Mouse (Mus musculus) hindbrain, postnatal 0 days (tissue): ENCODE results near the gene Zfp697. TPM values are rescaled to one million over a fixed set of nuclear protein-coding genes. Genes with fewer than 3 reads are reported as not detected.
"Not testable (repeated sequence)": the region's sequence is repeated elsewhere in the genome, so short reads cannot be mapped to it uniquely, and the experiment has no call there.

Experiments used
- ATAC-seq: fragments of 200-750 bp; cut with Nextera tagmentation; 2 replicates; pipeline ENCODE4 v1.8.0; 2017; ENCODE audit warnings: mild to moderate bottlenecking, moderate TSS enrichment, moderate library complexity
- DNase-seq: peaks from one replicate; pipeline ENCODE4 v3.0.0-alpha.2; 2015; ENCODE audit warnings: low spot score
- H3K27ac ChIP-seq: fragments of 300-500 bp; sonication (generic); 2 replicates; pipeline ENCODE4 v1.5.1; 2014; ENCODE audit warnings: mild to moderate bottlenecking
- H3K27me3 ChIP-seq: fragments of 300-500 bp; sonication (generic); 2 replicates; pipeline ENCODE4 v1.6.1; 2014; ENCODE audit warnings: low read length, mixed read lengths; ENCODE audit not compliant: insufficient read depth
- H3K36me3 ChIP-seq: fragments of 300-500 bp; sonication (generic); 2 replicates; pipeline ENCODE4 v1.6.1; 2014; ENCODE audit warnings: low read length, mixed read lengths; ENCODE audit not compliant: insufficient read depth
- H3K4me1 ChIP-seq: fragments of 300-500 bp; sonication (generic); 2 replicates; pipeline ENCODE4 v1.6.1; 2014; ENCODE audit warnings: antibody characterized with exemption, low read length, mixed read lengths; ENCODE audit not compliant: insufficient read depth
- H3K4me2 ChIP-seq: fragments of 300-500 bp; sonication (generic); 2 replicates; pipeline ENCODE4 v1.6.1; 2014; ENCODE audit warnings: low read depth, mild to moderate bottlenecking, low read length, moderate library complexity, mixed read lengths
- H3K4me3 ChIP-seq: fragments of 300-500 bp; sonication (generic); 2 replicates; pipeline ENCODE4 v1.5.1; 2014; ENCODE audit warnings: low read length
- H3K9ac ChIP-seq: fragments of 300-500 bp; sonication (generic); replicated peaks from 2 replicates; pipeline ENCODE4 v1.6.1; 2014; ENCODE audit warnings: mild to moderate bottlenecking, low read length, moderate library complexity, mixed read lengths
- H3K9me3 ChIP-seq: fragments of 300-500 bp; sonication (generic); 2 replicates; pipeline ENCODE4 v1.6.1; 2016; ENCODE audit warnings: low read length, mixed read lengths
- WGBS: fragments of 180-500 bp; shearing (Covaris S2); extraction: QIAGEN DNeasy Blood & Tissue Kit; methylation state at CpG from one replicate; pipeline ENCODE4 v1.1.7; 2014; 5-methylcytosine and 5-hydroxymethylcytosine counted together
- polyA plus RNA-seq: library from polyadenylated mRNA; unstranded; fragments of >200 nt; fragmentation: Nextera tagmentation; extraction: Ambion mirVana; gene quantifications from 2 replicates; pipeline ENCODE4 v1.2.1, GENCODE M21; 2015
- total RNA-seq: library from RNA; depleted of rRNA; stranded (reverse); fragments of >200 nt; gene quantifications from 2 replicates; pipeline ENCODE4 v1.2.3, GENCODE M21; 2014

Gene Zfp697
- total and polyA plus RNA-seq, 2 experiments from 2014 or later, result 15.3 to 29.6 TPM

DNA sequence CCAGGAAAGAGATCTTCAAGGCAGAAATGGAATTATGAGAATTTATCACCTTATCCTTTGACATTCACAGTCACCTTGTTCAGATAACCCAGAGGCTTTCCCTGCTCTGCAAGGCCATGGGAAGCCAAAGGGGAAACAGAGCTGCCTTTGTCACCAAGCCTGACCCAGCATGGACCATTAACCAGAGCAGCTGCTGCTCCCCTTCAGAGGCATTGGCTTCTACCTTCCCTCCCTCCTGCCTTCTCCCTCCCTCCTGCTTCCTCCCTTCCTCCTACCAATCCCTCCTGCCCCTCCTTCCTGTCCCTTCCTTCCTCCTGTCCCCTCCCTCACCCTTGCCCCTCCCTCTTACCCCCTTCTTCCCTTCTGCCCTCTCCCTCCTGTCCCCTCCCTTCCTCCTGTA, 111.9 kb downstream of the Zfp697 start:
- not testable (repeated sequence) for H3K4me2 ChIP-seq, DNase-seq, ATAC-seq, H3K36me3 ChIP-seq, H3K9me3 ChIP-seq, H3K4me3 ChIP-seq, H3K27me3 ChIP-seq, H3K27ac ChIP-seq, H3K9ac ChIP-seq, H3K4me1 ChIP-seq

DNA sequence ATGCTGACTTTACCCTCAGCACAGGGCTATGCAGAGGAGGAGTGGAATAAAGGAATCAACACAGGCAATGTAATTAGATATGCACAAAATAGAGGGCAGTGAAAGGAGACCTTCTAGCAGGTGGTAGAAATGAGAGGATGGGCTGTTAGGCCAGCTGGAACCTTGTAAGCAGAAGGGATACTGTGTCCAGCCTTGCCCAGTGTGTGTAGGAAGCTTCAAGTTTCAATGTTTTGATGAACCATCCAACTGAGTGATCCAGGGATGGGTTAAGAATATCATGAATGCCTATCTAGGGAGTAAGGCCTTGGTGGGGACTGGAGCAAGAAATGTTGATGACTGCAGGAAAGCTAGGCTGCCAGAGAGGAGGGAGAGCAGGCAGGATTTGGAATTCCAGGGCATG, 112.8 kb downstream of the Zfp697 start:
- not testable (repeated sequence) for H3K27me3 ChIP-seq, H3K27ac ChIP-seq, H3K4me2 ChIP-seq, H3K4me1 ChIP-seq, H3K4me3 ChIP-seq, ATAC-seq, H3K9me3 ChIP-seq, H3K36me3 ChIP-seq, H3K9ac ChIP-seq, DNase-seq

DNA sequence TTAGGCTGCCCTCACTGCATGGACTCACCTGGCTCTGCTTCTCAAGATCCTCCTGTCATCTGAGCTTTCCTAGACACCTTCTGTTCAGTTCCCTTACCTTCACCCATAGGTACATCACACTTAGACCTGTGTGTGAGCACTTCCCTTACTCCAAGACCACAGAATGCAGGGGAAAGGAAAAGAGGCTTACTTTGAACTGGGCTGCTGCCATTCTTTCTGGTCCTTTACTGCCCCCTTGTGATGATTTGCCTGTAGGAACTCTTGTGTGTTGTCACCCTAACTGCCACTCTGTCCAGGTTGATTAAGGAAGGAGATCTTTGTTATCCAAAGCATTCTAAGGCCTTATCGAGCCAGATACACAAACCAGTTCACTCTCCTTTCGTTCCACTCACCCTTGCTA, 114.5 kb downstream of the Zfp697 start:
- not testable (repeated sequence) for H3K9ac ChIP-seq, H3K4me3 ChIP-seq, DNase-seq, H3K27ac ChIP-seq, H3K4me1 ChIP-seq, H3K4me2 ChIP-seq, H3K27me3 ChIP-seq, H3K9me3 ChIP-seq, H3K36me3 ChIP-seq
- peak; percentile 72; the same call in 1 of the 2 replicates for ATAC-seq
- WGBS, result no CpG with 5 or more reads among the region's 2 CpGs

DNA sequence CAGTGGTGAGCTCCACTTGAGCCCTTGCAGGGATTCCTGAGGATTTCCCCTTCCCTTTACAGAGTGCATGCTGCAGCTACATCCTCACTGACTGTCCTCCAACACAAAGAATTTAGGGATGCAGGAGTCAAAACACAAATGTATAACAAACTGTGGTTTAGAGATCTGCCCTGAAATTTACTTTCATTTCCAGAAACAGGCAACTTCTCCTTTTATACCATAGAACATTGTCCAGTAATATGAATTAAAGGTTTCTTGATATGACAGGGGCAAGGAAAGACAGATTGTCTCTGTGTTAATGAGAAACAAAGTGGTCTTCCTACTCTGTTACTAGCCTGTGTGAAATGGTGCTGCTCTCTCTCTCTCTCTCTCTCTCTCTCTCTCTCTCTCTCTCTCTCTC, 115.1 kb downstream of the Zfp697 start:
- not testable (repeated sequence) for ATAC-seq, H3K4me3 ChIP-seq, H3K4me2 ChIP-seq, H3K9me3 ChIP-seq, H3K9ac ChIP-seq, H3K27me3 ChIP-seq, H3K36me3 ChIP-seq, H3K27ac ChIP-seq, DNase-seq, H3K4me1 ChIP-seq

DNA sequence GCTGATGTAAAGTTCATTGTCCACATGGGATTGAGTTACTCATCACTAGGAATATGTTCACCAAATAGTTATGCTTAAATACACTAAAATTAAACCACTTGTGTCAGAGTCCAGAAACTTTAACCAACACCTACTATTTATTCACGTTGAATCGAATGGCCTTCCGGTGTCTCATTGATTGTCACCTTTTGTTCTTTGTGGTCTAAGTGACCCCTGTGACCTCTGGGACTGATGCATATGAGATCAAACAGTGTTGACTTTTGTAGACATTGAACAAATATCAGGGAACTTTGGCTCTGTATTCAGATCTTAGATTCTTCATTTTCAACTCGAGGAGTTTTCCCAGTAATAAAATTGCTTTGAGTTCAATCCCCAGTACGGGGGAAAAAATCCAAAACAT, 125.0 kb downstream of the Zfp697 start:
- H3K9me3 ChIP-seq, H3K4me1 ChIP-seq, H3K36me3 ChIP-seq, H3K27ac ChIP-seq, H3K9ac ChIP-seq, H3K27me3 ChIP-seq, ATAC-seq, H3K4me2 ChIP-seq, H3K4me3 ChIP-seq, DNase-seq: not testable (repeated sequence)
- no CpG with 5 or more reads among the region's 5 CpGs for WGBS

DNA sequence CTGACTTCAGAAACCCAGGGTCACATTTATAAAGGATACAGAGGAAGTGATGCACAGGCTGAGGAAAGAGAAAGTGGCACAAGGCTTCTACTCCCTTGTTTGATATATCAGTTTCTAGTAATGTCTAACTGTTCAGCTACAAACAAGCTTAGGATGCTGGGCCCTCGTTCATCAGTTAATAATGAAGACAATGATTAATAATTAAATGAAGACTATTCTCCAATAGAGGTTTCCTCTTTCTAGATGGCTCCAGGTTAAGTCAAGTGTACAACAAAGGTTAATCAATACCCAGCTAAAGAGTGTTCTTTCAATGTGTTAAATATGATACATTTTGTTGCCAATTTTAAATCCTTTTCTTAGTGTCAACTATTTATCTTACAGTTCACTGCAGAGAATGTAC, 128.2 kb downstream of the Zfp697 start, which contains the start of gene Hsd3b4:
Gene Hsd3b4, minus strand, starts transcription at position 101 of the 400 bp plus-strand sequence.
- H3K27ac ChIP-seq, DNase-seq, H3K4me2 ChIP-seq, ATAC-seq, H3K27me3 ChIP-seq, H3K4me3 ChIP-seq, H3K4me1 ChIP-seq, H3K36me3 ChIP-seq, H3K9ac ChIP-seq, H3K9me3 ChIP-seq: not testable (repeated sequence)
- no CpG with 5 or more reads among the region's 1 CpGs for WGBS

DNA sequence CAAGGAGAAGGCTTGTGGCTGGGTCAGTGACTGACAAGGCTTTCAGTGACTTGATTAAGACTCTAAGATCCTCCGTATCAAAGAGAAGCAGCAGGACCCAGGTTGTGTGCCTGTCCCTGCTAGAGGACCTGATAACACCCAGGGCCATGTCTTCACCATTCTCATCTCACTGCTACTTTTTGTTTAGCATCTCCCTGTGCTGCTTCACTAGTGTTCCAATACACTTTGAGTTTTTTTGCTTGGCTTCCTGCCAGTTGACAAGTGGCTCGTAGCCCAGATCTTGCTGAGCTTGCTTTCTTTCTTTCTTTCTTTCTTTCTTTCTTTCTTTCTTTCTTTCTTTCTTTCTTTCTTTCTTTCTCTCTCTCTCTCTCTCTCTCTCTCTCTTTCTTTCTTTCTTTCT, 140.5 kb downstream of the Zfp697 start:
- not testable (repeated sequence) for H3K27me3 ChIP-seq, H3K27ac ChIP-seq, H3K4me2 ChIP-seq, H3K36me3 ChIP-seq, H3K4me1 ChIP-seq, DNase-seq, H3K4me3 ChIP-seq, H3K9me3 ChIP-seq, ATAC-seq, H3K9ac ChIP-seq
- WGBS, result 11% methylated on average over 1 of the region's 2 CpGs

DNA sequence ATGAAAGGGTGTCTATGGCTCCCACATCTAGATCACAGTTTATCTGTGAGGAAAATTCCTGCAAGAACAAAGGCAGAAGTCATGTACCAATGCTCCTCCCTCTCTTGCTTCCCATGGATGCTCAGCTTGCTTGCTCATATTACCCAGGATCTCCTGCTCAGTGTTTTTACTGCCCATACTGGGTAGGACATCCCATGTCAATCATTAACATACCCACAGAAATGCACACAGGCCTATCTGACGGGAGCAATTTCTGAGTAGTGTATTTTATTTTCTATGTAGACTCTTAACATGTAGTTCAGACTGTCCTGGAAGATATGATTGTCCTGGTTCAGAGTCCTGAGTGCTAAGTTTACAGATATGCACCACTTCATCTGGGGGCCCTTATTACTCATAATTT, 142.3 kb downstream of the Zfp697 start:
- H3K27ac ChIP-seq, H3K4me2 ChIP-seq, H3K9ac ChIP-seq, DNase-seq, H3K36me3 ChIP-seq, ATAC-seq, H3K4me3 ChIP-seq, H3K4me1 ChIP-seq, H3K9me3 ChIP-seq, H3K27me3 ChIP-seq: not testable (repeated sequence)
- no CpG with 5 or more reads among the region's 1 CpGs for WGBS

DNA sequence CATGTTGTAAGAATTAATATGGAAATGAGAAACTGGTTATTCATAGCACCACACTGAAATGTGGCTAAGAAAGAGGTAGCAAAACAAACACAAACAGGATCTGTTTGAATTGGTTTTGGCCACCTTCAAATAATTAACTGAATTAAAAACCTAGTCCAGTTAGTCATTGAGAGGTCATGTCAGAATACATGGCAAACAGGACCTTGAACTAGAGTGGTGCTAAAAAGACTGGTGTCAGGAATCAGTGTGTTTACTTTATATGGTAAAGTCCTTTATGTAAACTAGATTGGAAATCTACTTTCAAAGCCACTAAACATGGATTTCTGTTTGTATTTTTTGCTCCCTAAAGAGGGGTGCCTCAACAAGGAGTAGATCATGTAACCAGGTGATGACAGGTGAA, 142.7 kb downstream of the Zfp697 start:
- H3K4me3 ChIP-seq, H3K4me2 ChIP-seq, H3K9ac ChIP-seq, H3K4me1 ChIP-seq, DNase-seq, ATAC-seq, H3K27me3 ChIP-seq, H3K27ac ChIP-seq, H3K9me3 ChIP-seq, H3K36me3 ChIP-seq: not testable (repeated sequence)

DNA sequence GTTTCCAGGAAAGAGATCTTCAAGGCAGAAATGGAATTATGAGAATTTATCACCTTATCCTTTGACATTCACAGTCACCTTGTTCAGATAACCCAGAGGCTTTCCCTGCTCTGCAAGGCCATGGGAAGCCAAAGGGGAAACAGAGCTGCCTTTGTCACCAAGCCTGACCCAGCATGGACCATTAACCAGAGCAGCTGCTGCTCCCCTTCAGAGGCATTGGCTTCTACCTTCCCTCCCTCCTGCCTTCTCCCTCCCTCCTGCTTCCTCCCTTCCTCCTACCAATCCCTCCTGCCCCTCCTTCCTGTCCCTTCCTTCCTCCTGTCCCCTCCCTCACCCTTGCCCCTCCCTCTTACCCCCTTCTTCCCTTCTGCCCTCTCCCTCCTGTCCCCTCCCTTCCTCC, 165.4 kb downstream of the Zfp697 start:
- not testable (repeated sequence) for H3K9me3 ChIP-seq, ATAC-seq, DNase-seq

DNA sequence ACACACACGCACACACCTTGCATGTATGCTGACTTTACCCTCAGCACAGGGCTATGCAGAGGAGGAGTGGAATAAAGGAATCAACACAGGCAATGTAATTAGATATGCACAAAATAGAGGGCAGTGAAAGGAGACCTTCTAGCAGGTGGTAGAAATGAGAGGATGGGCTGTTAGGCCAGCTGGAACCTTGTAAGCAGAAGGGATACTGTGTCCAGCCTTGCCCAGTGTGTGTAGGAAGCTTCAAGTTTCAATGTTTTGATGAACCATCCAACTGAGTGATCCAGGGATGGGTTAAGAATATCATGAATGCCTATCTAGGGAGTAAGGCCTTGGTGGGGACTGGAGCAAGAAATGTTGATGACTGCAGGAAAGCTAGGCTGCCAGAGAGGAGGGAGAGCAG, 166.2 kb downstream of the Zfp697 start:
- not testable (repeated sequence) for H3K4me2 ChIP-seq, H3K9ac ChIP-seq, H3K4me1 ChIP-seq, H3K36me3 ChIP-seq, H3K9me3 ChIP-seq, H3K4me3 ChIP-seq, ATAC-seq, DNase-seq, H3K27me3 ChIP-seq, H3K27ac ChIP-seq
- WGBS, result 88% methylated on average over 1 of the region's 1 CpGs

More for the DNA sequence above, 165.4 kb downstream of the Zfp697 start:
- not testable (repeated sequence) for H3K4me3 ChIP-seq, H3K4me2 ChIP-seq, H3K4me1 ChIP-seq, H3K27ac ChIP-seq, H3K36me3 ChIP-seq, H3K9ac ChIP-seq, H3K27me3 ChIP-seq
